Mouse (Mus musculus) midbrain, embryonic 13.5 days (tissue): ENCODE measurements around the gene Adam15. TPM values are rescaled to one million over a fixed set of nuclear protein-coding genes. Genes with fewer than 3 reads are reported as not detected.

Source experiments
- ATAC-seq: fragments of 200-750 bp; cut with Nextera tagmentation; 2 replicates; pipeline ENCODE4 v1.8.0; 2017; ENCODE audit warnings: mild to moderate bottlenecking, moderate TSS enrichment, moderate library complexity
- H3K27ac ChIP-seq: fragments of 300-500 bp; sonication (generic); 2 replicates; pipeline ENCODE4 v1.5.1; 2015; ENCODE audit warnings: inconsistent platforms, mild to moderate bottlenecking, moderate library complexity
- H3K27me3 ChIP-seq: fragments of 300-500 bp; sonication (generic); 2 replicates; pipeline ENCODE4 v1.6.1; 2015; ENCODE audit warnings: mild to moderate bottlenecking, inconsistent platforms
- H3K36me3 ChIP-seq: fragments of 300-500 bp; sonication (generic); 2 replicates; pipeline ENCODE4 v1.6.1; 2015; ENCODE audit warnings: mild to moderate bottlenecking, inconsistent platforms
- H3K4me1 ChIP-seq: fragments of 300-500 bp; sonication (generic); replicated peaks from 2 replicates; pipeline ENCODE4 v1.6.1; 2015; ENCODE audit warnings: inconsistent platforms
- H3K4me2 ChIP-seq: fragments of 300-500 bp; sonication (generic); replicated peaks from 2 replicates; pipeline ENCODE4 v1.6.1; 2015; ENCODE audit warnings: moderate library complexity, mild to moderate bottlenecking, inconsistent platforms
- H3K4me3 ChIP-seq: fragments of 300-500 bp; sonication (generic); replicated peaks from 2 replicates; pipeline ENCODE4 v1.5.1; 2015; ENCODE audit warnings: mild to moderate bottlenecking, inconsistent platforms
- H3K9ac ChIP-seq: fragments of 300-500 bp; sonication (generic); replicated peaks from 2 replicates; pipeline ENCODE4 v1.6.1; 2015; ENCODE audit warnings: mild to moderate bottlenecking, inconsistent platforms
- H3K9me3 ChIP-seq: fragments of 300-500 bp; sonication (generic); 2 replicates; pipeline ENCODE4 v1.6.1; 2016; ENCODE audit warnings: mild to moderate bottlenecking, inconsistent platforms
- WGBS: fragments of 180-500 bp; shearing (Covaris S2); methylation state at CpG from one replicate; pipeline ENCODE4 v1.1.7; 2015; 5-methylcytosine and 5-hydroxymethylcytosine counted together
- polyA plus RNA-seq: library from polyadenylated mRNA; unstranded; fragments of >200 nt; fragmentation: Nextera tagmentation; extraction: Ambion mirVana; gene quantifications from 2 replicates; pipeline ENCODE4 v1.2.1, GENCODE M21; 2015

Gene Adam15
- polyA plus RNA-seq, 1 experiment from 2014 or later: 34.2 TPM

GRCm38 (mm10) chr3:89390111-89390515 lies 40.3 kb upstream of the Adam15 start:
- Histone ChIP-seq H3K4me3 (no peak overlapping the region), H3K27me3 (peaks cover 21% of the 10 kb centered on the region), H3K4me2 (no peak overlapping the region), H3K4me1 (peaks cover 48% of the 10 kb centered on the region), H3K9ac (no peak overlapping the region), H3K36me3 (no peaks in the 10 kb centered on the region), H3K9me3 (no peaks in the 10 kb centered on the region), H3K27ac (no peak overlapping the region)
- ATAC-seq: no peak
- WGBS: 70% methylated on average over 5 of the region's 5 CpGs

DNA sequence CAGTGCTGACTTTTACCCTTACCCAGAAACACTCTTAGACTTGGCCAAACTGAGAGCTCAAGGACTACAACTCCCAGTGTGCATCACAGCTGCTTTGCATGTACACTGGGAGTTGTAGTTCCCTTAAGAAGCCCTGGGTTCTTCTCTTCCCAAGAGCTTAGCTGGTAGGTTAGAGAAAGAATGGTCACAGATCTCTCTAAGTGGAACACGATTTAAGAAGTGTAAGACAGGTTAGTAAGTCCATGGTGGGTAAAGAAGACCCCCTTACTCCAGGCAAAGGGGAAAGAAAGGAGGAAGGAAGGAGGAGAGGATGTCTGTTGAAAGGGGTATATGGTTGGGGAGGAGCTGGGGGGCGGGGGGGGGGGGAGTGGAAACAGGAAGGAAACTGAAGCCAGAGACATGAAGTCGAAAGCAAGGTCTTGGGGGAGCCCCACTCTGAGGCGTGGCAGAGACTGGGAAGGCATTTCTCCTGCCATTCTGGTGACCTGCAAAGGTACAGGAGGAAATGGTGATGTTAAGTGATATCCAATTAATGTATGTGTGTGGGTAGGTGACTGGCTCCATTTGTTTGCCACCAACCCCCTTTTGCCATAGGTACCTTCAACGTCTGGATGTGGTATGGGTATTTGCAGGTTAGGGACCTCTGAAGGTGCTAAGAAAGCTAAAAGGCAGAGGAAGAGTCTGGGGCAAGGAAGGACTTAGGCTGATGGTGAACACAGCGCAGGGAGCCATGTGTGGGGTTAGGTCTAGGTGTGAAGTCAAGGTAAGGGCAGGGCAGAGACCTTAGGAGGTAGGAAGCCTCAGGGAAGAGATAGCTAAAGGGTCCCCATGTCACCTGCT lies 39.3 kb upstream of the Adam15 start:
- no peaks in the 10 kb centered on the region for H3K36me3 ChIP-seq
- WGBS: 64% methylated on average over 5 of the region's 6 CpGs
- H3K4me2 ChIP-seq: no peak overlapping the region
- H3K4me1 ChIP-seq: peaks cover 48% of the 10 kb centered on the region
- H3K27me3 ChIP-seq: peaks cover 16% of the 10 kb centered on the region
- no peak overlapping the region for H3K27ac ChIP-seq
- peak; percentile 6; the same call in 1 of the 2 replicates for ATAC-seq
- no peaks in the 10 kb centered on the region for H3K9me3 ChIP-seq
- no peak overlapping the region for H3K4me3 ChIP-seq
- no peak overlapping the region for H3K9ac ChIP-seq

GRCm38 (mm10) chr3:89388134-89388881 lies 38.5 kb upstream of the Adam15 start:
- Histone ChIP-seq H3K27me3 (peaks cover 16% of the 10 kb centered on the region), H3K4me3 (no peak overlapping the region), H3K27ac (no peak overlapping the region), H3K9ac (no peak overlapping the region), H3K9me3 (no peaks in the 10 kb centered on the region), H3K4me2 (no peak overlapping the region), H3K4me1 (peaks cover 44% of the 10 kb centered on the region), H3K36me3 (no peaks in the 10 kb centered on the region)
- 75% methylated on average over 11 of the region's 11 CpGs for WGBS
- ATAC-seq: peak; percentile 7; the same call in 1 of the 2 replicates

- H3K4me1 ChIP-seq: peaks cover 39% of the 10 kb centered on the region
- no peak overlapping the region for H3K4me3 ChIP-seq
- H3K4me2 ChIP-seq: no peak overlapping the region
- H3K36me3 ChIP-seq: no peaks in the 10 kb centered on the region
- no peak for ATAC-seq
- H3K27me3 ChIP-seq: peaks cover 11% of the 10 kb centered on the region; the same call in 1 of the 2 replicates
- no peak overlapping the region for H3K27ac ChIP-seq
- no peaks in the 10 kb centered on the region for H3K9me3 ChIP-seq
- no peak overlapping the region for H3K9ac ChIP-seq
- 75% methylated on average over 11 of the region's 11 CpGs for WGBS
Observed at GRCm38 (mm10) chr3:89387632-89388031, 37.8 kb upstream of the Adam15 start.

- no peak overlapping the region for H3K27ac ChIP-seq
- peaks cover 6% of the 10 kb centered on the region; the same call in 1 of the 2 replicates for H3K27me3 ChIP-seq
- no peak overlapping the region for H3K4me2 ChIP-seq
- H3K36me3 ChIP-seq: no peaks in the 10 kb centered on the region
- ATAC-seq: no peak
- no peak overlapping the region for H3K4me3 ChIP-seq
- 54% methylated on average over 17 of the region's 17 CpGs for WGBS
- H3K4me1 ChIP-seq: peaks cover 30% of the 10 kb centered on the region
- H3K9me3 ChIP-seq: no peaks in the 10 kb centered on the region
- peak overlapping the region; percentile 20; the same call in 1 of the 2 replicates for H3K9ac ChIP-seq
Observed at GRCm38 (mm10) chr3:89386438-89387420, 36.9 kb upstream of the Adam15 start.

GRCm38 (mm10) chr3:89385451-89385850 lies 35.7 kb upstream of the Adam15 start:
- Histone ChIP-seq H3K27me3 (0 out of 2 replicates have a peak, but pooled peaks cover 3% of the 10 kb centered on the region), H3K9ac (no peak overlapping the region), H3K4me1 (peaks cover 17% of the 10 kb centered on the region), H3K9me3 (no peaks in the 10 kb centered on the region), H3K27ac (no peak overlapping the region), H3K36me3 (no peaks in the 10 kb centered on the region), H3K4me3 (no peak overlapping the region), H3K4me2 (no peak overlapping the region)
- WGBS: 31% methylated on average over 11 of the region's 11 CpGs
- no peak for ATAC-seq

DNA sequence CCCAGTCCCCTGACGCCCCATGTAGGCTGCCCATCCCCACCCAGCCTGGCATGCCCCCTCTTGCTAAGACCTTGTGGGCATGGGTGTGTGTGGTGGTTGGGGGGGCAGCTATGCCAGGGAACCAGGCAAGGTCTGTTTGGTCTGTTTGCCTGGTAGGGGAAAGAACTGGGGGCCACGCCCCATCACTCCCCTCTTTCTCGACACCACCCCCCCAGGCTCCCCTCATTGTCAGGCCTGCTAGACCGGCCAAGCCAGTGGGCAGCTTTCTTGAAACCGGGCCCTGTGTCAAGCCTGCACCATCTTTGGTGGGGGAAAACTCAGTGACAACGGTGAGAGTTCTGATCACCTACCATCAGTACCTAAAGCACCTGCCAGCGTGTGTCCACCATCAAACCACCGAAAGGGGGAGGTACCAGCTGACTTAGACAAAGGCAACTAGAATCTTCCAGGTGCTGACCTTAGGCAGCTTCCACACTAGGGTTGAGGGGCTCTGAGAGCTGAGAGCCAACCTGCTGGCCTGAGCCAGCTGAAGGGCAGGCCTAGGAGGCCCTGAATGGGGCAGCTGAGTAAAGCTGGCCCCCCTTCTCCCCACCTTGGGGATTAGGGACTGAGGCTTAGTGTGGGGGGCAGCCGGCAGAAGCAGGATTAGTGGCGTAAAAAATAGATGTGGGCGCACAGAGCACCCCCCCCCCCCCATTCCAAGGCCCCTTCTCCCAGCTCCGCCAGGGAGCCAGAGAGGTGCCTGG lies 34.7 kb upstream of the Adam15 start:
- Histone ChIP-seq H3K9ac (peak overlapping the region; percentile 21; the same call in 1 of the 2 replicates), H3K36me3 (no peaks in the 10 kb centered on the region), H3K4me2 (no peak overlapping the region), H3K4me1 (peaks cover 17% of the 10 kb centered on the region), H3K27me3 (0 out of 2 replicates have a peak, but pooled peaks cover 3% of the 10 kb centered on the region), H3K4me3 (no peak overlapping the region), H3K9me3 (no peaks in the 10 kb centered on the region), H3K27ac (no peak overlapping the region)
- ATAC-seq: no peak
- WGBS: 38% methylated on average over 12 of the region's 12 CpGs

DNA sequence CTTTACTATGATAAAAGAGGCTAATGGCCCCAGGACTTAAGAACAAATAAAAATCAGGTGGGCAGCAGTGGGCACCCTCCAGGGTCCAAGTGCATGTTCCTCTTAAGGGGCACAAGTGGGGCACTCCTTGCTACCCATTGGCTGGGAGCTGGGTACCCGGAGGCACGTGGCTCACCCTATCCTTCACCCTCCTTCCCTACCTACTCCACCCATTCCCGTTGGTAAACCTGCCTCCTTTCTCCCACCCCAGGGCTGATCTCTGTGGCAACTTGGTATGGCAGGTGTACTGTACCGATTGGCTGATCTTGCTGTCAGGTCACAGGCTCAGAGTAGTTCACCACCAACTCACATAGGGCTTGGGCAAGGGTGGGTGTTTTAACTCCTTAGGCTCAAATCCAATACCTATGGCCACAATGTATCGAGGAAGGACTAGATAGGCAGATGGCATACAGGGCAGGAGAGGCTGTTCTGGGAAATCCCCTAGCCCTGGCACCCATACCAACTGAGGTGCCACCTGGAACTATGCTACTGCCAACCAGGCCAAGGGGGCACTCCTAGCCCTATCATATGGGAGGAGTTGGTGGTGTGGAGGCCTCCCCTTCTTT lies 34.0 kb upstream of the Adam15 start:
- Histone ChIP-seq H3K9ac (no peak overlapping the region), H3K4me3 (no peak overlapping the region), H3K4me2 (no peak overlapping the region), H3K36me3 (no peaks in the 10 kb centered on the region), H3K4me1 (peaks cover 25% of the 10 kb centered on the region), H3K9me3 (no peaks in the 10 kb centered on the region), H3K27ac (no peak overlapping the region), H3K27me3 (0 out of 2 replicates have a peak, but pooled peaks cover 3% of the 10 kb centered on the region)
- no peak for ATAC-seq
- WGBS: 90% methylated on average over 5 of the region's 5 CpGs

GRCm38 (mm10) chr3:89382950-89383349 lies 33.2 kb upstream of the Adam15 start:
- Histone ChIP-seq H3K27me3 (0 out of 2 replicates have a peak, but pooled peaks cover 3% of the 10 kb centered on the region), H3K36me3 (no peaks in the 10 kb centered on the region), H3K27ac (no peak overlapping the region), H3K4me3 (no peak overlapping the region), H3K4me2 (no peak overlapping the region), H3K4me1 (peaks cover 32% of the 10 kb centered on the region), H3K9me3 (no peaks in the 10 kb centered on the region), H3K9ac (no peak overlapping the region)
- WGBS: 85% methylated on average over 5 of the region's 5 CpGs
- no peak for ATAC-seq

GRCm38 (mm10) chr3:89382033-89382882 lies 32.5 kb upstream of the Adam15 start:
- Histone ChIP-seq H3K4me1 (peaks cover 35% of the 10 kb centered on the region), H3K36me3 (no peaks in the 10 kb centered on the region), H3K4me3 (no peak overlapping the region), H3K4me2 (no peak overlapping the region), H3K9ac (no peak overlapping the region), H3K27ac (no peak overlapping the region), H3K27me3 (0 out of 2 replicates have a peak, but pooled peaks cover 3% of the 10 kb centered on the region), H3K9me3 (no peaks in the 10 kb centered on the region)
- ATAC-seq: no peak
- 88% methylated on average over 9 of the region's 9 CpGs for WGBS
